Mouse (Mus musculus): ENCODE results near the gene Katnb1. TPM values are rescaled to one million over a fixed set of nuclear protein-coding genes. Genes with fewer than 3 reads are reported as not detected.
A peak's percentile ranks its signal among the peaks of the same experiment; 100 is the strongest.

Katnb1 gene
- polyA plus RNA-seq, 1 experiment from 2014 or later, result 41.5 TPM

DNA sequence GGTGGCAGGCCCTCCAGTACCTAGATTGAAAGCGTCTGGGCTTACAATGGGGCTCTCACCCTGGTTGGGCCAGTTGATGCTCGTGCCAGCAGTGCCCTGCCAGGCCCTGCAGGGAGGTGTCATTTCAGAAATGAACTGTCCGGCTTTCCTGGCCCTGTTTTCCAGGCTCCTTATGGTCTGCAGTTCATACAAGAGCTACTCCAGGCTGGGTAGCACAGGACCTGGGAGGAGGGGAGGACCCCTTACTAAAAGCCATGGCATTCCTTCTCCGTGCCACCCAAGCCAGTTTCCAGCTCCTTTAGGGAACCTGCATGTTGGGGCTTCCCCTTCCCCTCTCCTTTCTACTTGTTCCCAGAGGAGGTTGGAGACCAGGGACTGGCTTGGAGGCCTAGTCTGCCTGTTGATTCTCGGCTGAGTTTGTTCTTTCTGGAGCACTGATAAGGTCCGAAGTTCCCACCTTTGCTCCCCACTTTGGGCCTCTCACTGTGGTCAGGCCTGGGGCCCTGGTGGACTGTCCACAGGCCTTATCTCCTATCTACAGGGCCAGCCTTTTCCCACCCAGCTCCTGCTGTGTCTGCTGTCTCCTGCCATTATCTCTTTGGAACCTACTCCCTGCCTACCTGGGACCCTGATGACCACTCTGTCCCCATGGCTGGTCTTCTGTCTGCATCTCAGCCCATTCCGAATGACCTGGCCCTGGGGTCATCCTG lies 4.6 kb downstream of the Katnb1 start:
- 92% methylated on average over 7 of the region's 7 CpGs for WGBS
- Histone ChIP-seq H3K4me2 (no peak overlapping the region), H3K27ac (replicated peaks) (no peak overlapping the region), H3K4me1 (peaks cover 24% of the 10 kb centered on the region), H3K36me3 (peaks cover 64% of the 10 kb centered on the region), H3K4me3 (replicated peaks) (no peak overlapping the region), H3K9me3 (replicated peaks) (no peaks in the 10 kb centered on the region), H3K9ac (replicated peaks) (no peak overlapping the region), H3K27me3 (replicated peaks) (no peaks in the 10 kb centered on the region)
- no peak for ATAC-seq (ENCODE audit: low FRiP score)

DNA sequence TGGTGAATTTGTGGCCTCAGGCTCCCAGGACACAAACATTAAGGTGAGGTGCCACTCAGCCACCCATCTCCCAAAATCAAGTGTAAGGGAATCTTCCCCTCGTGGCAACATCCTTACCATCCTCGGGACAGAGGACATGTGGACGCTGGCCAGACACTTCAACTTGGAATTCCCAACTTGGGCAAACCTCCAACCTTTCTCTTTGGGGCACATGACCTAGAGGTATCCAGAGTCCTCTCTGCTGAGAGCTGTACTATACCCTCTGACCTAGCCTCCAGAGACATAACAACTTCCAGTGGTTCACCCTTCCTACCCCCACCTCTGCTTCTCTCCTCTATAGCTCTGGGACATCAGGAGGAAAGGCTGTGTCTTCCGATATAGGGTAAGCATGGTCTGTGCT lies 12.6 kb downstream of the Katnb1 start:
- no peaks in the 10 kb centered on the region for H3K27me3 ChIP-seq (replicated peaks)
- ATAC-seq (ENCODE audit: low FRiP score), result no peak
- H3K4me3 ChIP-seq (replicated peaks), result no peak overlapping the region
- no peaks in the 10 kb centered on the region for H3K4me1 ChIP-seq
- H3K4me2 ChIP-seq, result no peak overlapping the region
- peaks cover 94% of the 10 kb centered on the region for H3K36me3 ChIP-seq
- H3K9ac ChIP-seq (replicated peaks), result no peak overlapping the region
- no peak overlapping the region for H3K27ac ChIP-seq (replicated peaks)
- H3K9me3 ChIP-seq (replicated peaks), result no peaks in the 10 kb centered on the region
- 87% methylated on average over 4 of the region's 4 CpGs for WGBS

DNA sequence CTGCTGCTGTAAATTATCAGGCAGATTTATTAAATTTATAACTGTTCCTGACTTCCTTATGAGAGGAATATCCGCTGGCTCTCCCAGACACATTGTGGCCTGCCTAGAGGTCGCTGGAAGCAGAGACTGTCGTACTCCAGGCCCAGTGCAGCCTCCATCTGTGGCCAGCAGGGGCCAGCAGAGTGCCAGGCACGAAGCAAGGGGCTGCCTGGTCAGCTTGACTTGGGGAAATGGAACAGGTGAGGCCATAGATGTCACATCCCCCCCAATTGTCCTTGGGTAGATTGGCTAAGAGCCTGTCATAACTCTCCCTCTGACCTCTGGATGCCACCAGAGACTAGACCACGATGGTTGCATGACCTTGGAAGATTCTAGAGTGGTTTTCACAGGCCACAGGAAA lies 18.0 kb downstream of the Katnb1 start:
- Histone ChIP-seq H3K27ac (replicated peaks) (no peak overlapping the region), H3K9me3 (replicated peaks) (no peaks in the 10 kb centered on the region), H3K36me3 (peaks cover 97% of the 10 kb centered on the region), H3K4me2 (no peak overlapping the region), H3K27me3 (replicated peaks) (no peaks in the 10 kb centered on the region), H3K4me1 (no peaks in the 10 kb centered on the region), H3K9ac (replicated peaks) (no peak overlapping the region), H3K4me3 (replicated peaks) (no peak overlapping the region)
- peak; percentile 71 for ATAC-seq (ENCODE audit: low FRiP score)
- WGBS, result 25% methylated on average over 5 of the region's 5 CpGs

DNA sequence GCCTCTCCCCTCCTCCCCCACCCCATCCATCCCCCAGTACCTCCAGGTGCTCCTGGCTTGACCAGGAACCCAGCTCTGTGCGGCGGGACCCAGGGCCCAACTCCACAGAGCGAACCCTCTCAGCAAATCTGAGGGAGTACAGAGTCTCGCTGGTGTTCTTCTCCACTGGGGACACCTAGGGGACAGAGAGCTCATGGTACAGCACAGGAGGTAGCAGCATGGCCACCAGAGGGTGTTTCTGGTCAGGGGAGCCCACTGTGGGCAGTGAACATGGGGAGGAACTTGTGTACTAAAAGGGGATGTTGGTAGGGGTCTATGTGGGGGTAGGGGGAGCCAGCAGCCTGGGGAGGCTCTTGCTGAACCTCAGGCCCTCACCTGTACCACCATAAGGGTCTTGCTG lies 21.0 kb downstream of the Katnb1 start:
- H3K4me1 ChIP-seq, result no peaks in the 10 kb centered on the region
- no peak overlapping the region for H3K9ac ChIP-seq (replicated peaks)
- H3K9me3 ChIP-seq (replicated peaks), result no peaks in the 10 kb centered on the region
- H3K36me3 ChIP-seq, result peaks cover 97% of the 10 kb centered on the region
- no peak overlapping the region for H3K4me2 ChIP-seq
- H3K27me3 ChIP-seq (replicated peaks), result no peaks in the 10 kb centered on the region
- WGBS, result 83% methylated on average over 4 of the region's 4 CpGs
- ATAC-seq (ENCODE audit: low FRiP score), result peak; percentile 20; the same call in 1 of the 2 replicates
- no peak overlapping the region for H3K27ac ChIP-seq (replicated peaks)
- H3K4me3 ChIP-seq (replicated peaks), result no peak overlapping the region

DNA sequence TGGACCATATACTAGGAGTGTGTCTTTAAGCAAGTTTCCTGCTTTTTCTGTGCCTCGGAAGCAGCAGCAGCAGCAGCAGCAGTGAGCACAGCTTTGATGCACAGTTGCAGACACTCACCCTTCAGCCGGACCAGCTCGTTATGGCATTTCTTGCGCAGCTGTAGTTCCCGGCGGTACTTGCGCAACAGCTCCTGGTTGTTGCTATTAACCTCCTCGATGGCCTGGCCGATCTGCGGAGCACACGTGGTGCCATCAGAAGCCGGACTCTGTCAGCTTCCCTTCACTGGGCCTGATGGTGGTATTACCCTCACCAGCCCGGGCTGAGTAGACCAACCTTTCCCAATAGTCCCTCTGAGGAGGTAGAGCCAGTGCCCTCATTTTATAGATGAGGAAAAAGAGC lies 26.3 kb downstream of the Katnb1 start:
- H3K9me3 ChIP-seq (replicated peaks), result no peaks in the 10 kb centered on the region
- ATAC-seq (ENCODE audit: low FRiP score), result no peak
- 91% methylated on average over 13 of the region's 13 CpGs for WGBS

DNA sequence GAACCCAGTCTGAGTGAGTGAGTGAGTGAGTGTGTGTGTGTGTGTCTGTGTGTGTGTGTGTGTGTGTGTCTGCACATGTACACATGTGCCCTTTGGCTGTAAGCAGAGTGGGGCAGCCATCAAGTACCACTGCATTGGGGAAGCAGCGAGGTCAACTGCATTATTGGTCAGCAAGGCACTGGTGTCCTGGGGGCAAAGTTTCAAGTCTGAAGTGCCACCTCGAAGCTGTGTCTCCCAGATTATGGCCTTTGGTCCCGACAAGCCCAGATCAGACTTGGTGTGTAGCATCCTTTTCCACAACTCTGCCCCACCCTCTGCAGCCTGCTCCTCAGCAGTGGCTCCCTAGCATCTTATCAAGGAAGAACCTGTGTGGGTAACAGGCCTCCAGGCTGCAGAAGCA lies 31.6 kb downstream of the Katnb1 start:
- Histone ChIP-seq H3K4me2 (no peak overlapping the region), H3K9ac (replicated peaks) (no peak overlapping the region), H3K36me3 (peaks cover 23% of the 10 kb centered on the region), H3K4me3 (replicated peaks) (no peak overlapping the region), H3K27ac (replicated peaks) (no peak overlapping the region), H3K27me3 (replicated peaks) (no peaks in the 10 kb centered on the region), H3K4me1 (no peaks in the 10 kb centered on the region), H3K9me3 (replicated peaks) (no peaks in the 10 kb centered on the region)
- ATAC-seq (ENCODE audit: low FRiP score), result no peak
- WGBS, result 95% methylated on average over 3 of the region's 3 CpGs

More for the DNA sequence above, 26.3 kb downstream of the Katnb1 start:
- Histone ChIP-seq H3K27me3 (replicated peaks) (no peaks in the 10 kb centered on the region), H3K4me2 (no peak overlapping the region), H3K9ac (replicated peaks) (no peak overlapping the region), H3K36me3 (peaks cover 73% of the 10 kb centered on the region), H3K4me3 (replicated peaks) (no peak overlapping the region), H3K4me1 (no peaks in the 10 kb centered on the region), H3K27ac (replicated peaks) (no peak overlapping the region)

DNA sequence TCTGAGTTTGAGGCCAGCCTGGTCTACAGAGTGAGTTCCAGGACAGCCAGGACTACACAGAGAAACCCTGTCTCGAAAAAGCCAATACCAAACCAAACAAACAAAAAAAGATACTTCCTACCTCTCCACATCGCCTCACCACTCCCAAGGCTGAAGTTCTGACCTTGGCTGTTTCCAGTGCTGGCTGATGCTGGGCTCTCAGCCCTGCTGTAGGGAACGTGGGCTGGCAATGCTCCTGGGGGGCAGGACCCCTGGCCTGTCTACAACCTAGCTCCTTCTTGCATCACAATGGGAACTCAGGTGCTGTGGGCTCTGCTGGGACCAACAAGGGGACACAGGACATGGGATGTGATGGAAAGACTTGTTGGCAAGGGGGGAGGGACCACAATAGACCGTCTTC lies 32.1 kb downstream of the Katnb1 start:
- H3K9me3 ChIP-seq (replicated peaks), result no peaks in the 10 kb centered on the region
- no peak overlapping the region for H3K4me3 ChIP-seq (replicated peaks)
- no peaks in the 10 kb centered on the region for H3K27me3 ChIP-seq (replicated peaks)
- no peak overlapping the region for H3K27ac ChIP-seq (replicated peaks)
- 77% methylated on average over 4 of the region's 4 CpGs for WGBS
- H3K36me3 ChIP-seq, result peaks cover 18% of the 10 kb centered on the region
- no peaks in the 10 kb centered on the region for H3K4me1 ChIP-seq
- H3K4me2 ChIP-seq, result no peak overlapping the region
- ATAC-seq (ENCODE audit: low FRiP score), result no peak
- H3K9ac ChIP-seq (replicated peaks), result no peak overlapping the region

DNA sequence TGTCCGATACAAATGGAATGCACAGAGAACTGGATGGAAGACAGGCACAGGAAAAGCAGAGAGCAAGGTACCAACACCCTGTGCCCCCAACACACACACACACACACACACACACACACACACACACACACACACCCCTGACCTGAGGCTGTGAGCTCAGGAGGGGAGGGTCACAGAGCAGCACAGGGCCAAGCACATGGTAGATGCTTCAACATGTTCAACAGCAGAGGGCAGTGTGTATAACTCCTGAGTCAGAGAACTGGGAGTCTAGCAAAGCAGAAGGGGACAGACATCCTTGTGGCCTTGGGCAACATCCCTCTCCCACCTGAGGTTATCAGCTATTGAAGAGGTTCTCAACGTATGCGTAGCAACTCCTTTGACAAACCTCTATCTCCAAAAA lies 32.8 kb downstream of the Katnb1 start:
- H3K27me3 ChIP-seq (replicated peaks), result no peaks in the 10 kb centered on the region
- peaks cover 11% of the 10 kb centered on the region for H3K36me3 ChIP-seq
- H3K9ac ChIP-seq (replicated peaks), result no peak overlapping the region
- 74% methylated on average over 3 of the region's 3 CpGs for WGBS
- peak; percentile 63 for ATAC-seq (ENCODE audit: low FRiP score)
- H3K4me2 ChIP-seq, result no peak overlapping the region
- H3K27ac ChIP-seq (replicated peaks), result no peak overlapping the region
- H3K9me3 ChIP-seq (replicated peaks), result no peaks in the 10 kb centered on the region
- no peak overlapping the region for H3K4me3 ChIP-seq (replicated peaks)
- no peaks in the 10 kb centered on the region for H3K4me1 ChIP-seq

DNA sequence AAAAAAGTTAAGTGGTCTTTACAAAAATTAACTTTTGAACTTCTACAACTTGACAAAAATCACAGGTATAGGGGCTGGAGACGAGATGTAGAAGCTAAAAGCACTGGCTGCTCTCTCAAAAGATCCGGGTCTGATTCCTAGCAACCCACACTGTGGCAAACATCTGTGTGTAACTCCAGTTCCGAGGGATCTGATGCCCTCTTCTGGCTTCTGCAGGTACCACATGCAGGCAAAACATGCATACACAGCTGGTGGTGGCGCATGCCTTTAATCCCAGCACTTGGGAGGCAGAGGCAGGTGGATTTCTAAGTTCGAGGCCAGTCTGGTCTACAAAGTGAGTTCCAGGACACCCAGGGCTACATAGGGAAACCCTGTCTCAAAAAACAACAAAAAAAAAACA lies 42.5 kb downstream of the Katnb1 start:
- 95% methylated on average over 5 of the region's 5 CpGs for WGBS
- no peaks in the 10 kb centered on the region for H3K9me3 ChIP-seq (replicated peaks)
- H3K4me3 ChIP-seq (replicated peaks), result no peak overlapping the region
- no peak overlapping the region for H3K4me2 ChIP-seq
- 0 out of 2 replicates have a peak, but pooled peaks cover 3% of the 10 kb centered on the region for H3K4me1 ChIP-seq
- H3K9ac ChIP-seq (replicated peaks), result no peak overlapping the region
- peaks cover 33% of the 10 kb centered on the region for H3K36me3 ChIP-seq
- no peak overlapping the region for H3K27ac ChIP-seq (replicated peaks)
- no peaks in the 10 kb centered on the region for H3K27me3 ChIP-seq (replicated peaks)
- no peak for ATAC-seq (ENCODE audit: low FRiP score)

DNA sequence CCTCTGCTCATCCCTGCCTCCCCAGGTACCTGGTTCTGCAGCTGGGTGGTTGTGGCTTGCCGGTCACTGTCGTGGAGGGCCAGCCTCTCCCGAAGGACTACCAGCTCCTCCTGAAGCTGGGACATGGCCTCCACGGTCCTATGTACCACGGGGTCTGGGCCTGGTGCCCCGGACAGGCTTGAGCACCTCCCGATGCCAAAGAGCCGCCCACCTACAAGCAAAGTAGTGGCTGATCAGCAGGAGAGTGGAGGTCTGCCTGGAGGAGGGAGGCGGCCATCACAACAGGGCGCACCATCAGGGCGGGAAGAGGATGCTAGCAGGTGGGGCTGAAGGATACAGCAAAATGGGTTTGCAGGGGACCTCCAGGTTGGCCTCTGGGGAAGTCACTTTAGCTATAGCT lies 45.5 kb downstream of the Katnb1 start:
- Histone ChIP-seq H3K4me1 (0 out of 2 replicates have a peak, but pooled peaks cover 3% of the 10 kb centered on the region), H3K9ac (replicated peaks) (no peak overlapping the region), H3K4me3 (replicated peaks) (no peak overlapping the region), H3K27me3 (replicated peaks) (no peaks in the 10 kb centered on the region), H3K27ac (replicated peaks) (no peak overlapping the region), H3K4me2 (no peak overlapping the region), H3K36me3 (peaks cover 39% of the 10 kb centered on the region), H3K9me3 (replicated peaks) (no peaks in the 10 kb centered on the region)
- 91% methylated on average over 11 of the region's 11 CpGs for WGBS
- no peak for ATAC-seq (ENCODE audit: low FRiP score)

DNA sequence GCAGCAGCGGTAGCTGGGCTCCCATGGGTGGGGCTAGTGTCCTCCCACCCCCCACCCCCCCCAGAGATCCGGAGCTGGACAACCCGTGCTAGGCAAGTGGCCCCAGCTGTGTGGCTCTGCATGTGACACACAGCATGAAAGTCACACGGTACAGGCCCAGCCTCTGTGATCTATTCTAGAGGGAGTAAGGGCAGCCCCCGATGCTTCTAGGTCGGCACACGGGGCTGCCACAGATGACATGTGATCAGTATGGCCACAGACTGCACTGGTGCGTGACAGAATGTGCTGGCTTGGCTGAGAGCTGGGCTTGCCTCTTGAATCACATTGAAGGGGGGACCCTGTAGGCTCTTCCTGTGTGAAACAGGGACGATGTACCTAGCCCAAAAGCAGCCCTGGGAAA lies 46.7 kb downstream of the Katnb1 start:
- Histone ChIP-seq H3K27me3 (replicated peaks) (no peaks in the 10 kb centered on the region), H3K4me3 (replicated peaks) (no peak overlapping the region), H3K36me3 (peaks cover 46% of the 10 kb centered on the region), H3K27ac (replicated peaks) (no peak overlapping the region), H3K4me1 (no peaks in the 10 kb centered on the region; the same call in 1 of the 2 replicates), H3K4me2 (no peak overlapping the region), H3K9ac (replicated peaks) (no peak overlapping the region), H3K9me3 (replicated peaks) (no peaks in the 10 kb centered on the region)
- 62% methylated on average over 9 of the region's 9 CpGs for WGBS
- no peak for ATAC-seq (ENCODE audit: low FRiP score)

DNA sequence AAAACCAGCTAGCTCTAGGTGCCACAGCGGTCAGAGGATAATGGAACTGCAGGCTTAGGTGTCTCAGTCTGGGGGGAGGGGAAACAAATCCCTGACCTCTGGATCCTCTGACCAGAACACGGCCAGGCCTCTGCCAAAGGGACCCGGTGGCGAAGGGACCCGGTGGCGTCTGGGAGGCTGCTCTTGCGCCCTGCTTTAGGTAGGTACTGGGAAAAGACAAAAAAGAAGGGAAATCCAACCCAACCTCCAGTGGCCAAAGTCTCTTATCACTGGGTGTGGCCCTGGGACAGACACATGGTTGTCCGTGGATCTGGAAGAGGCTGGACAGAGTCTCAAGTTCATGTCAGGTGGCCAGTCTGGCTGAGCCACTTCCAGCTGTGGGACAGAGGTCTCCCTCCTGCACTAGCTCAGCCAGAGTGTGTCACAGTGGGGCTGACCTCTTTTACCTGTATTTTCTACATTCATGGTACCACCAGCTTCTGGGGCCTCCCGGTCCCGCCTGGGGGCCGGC lies 47.8 kb downstream of the Katnb1 start:
- H3K4me2 ChIP-seq, result no peak overlapping the region
- no peaks in the 10 kb centered on the region for H3K9me3 ChIP-seq (replicated peaks)
- no peak for ATAC-seq (ENCODE audit: low FRiP score)
- WGBS, result 94% methylated on average over 11 of the region's 11 CpGs
- H3K36me3 ChIP-seq, result peaks cover 51% of the 10 kb centered on the region
- no peak overlapping the region for H3K27ac ChIP-seq (replicated peaks)
- no peak overlapping the region for H3K9ac ChIP-seq (replicated peaks)
- no peaks in the 10 kb centered on the region; the same call in 1 of the 2 replicates for H3K4me1 ChIP-seq
- no peak overlapping the region for H3K4me3 ChIP-seq (replicated peaks)
- H3K27me3 ChIP-seq (replicated peaks), result peaks cover 2% of the 10 kb centered on the region; the same call in 1 of the 2 replicates
